ENCODE assay signal across 24 mouse cellular contexts in the genomic region with DNA sequence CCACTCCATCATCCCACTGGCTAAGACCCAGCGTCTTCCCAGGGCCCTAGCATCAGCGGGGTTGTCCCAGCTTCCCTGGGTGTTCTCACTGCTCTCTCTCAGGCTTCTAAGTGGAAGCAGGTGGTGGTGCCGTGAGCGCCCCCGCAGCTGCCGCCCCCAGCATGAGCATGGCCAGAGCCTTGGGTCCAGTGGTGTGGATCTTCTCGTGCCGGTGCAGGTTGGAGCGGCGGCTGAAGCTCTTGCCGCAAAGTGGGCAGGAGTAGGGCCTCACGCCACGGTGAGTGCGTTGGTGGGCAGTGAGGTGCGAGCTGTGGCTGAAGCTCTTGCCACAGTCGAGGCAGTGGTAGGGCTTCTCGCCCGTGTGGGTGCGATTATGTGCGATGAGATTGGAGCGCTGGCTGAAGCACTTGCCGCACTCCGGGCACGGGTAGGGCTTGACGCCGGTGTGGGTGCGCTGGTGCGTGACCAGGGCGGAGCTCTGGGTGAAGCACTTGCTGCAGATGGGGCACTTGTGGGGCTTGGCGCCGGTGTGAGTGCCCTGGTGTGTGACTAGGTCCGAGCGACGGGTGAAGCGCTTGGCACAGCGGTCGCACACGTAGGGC. TPM values are rescaled to one million over a fixed set of nuclear protein-coding genes. Genes with fewer than 3 reads are reported as not detected.
DNase-seq lines count a peak whose midpoint lies in the region; ATAC-seq lines count a peak whose summit lies in the region.
"Had no signal": no experiment of that assay in that cellular context is flagged by ENCODE, and none has a peak within 500 bp of the region (broad histone marks: within the 10 kb centered on the region; RNA-seq: fewer than 3 reads in every experiment).

No protein-coding gene starts in this region.

- no peak overlapping the region for H3K9ac ChIP-seq in heart, embryonic 15.5 days
- no peak overlapping the region for H3K9ac ChIP-seq in liver, embryonic 12.5 days
- H3K9ac ChIP-seq in liver, embryonic 11.5 days (ENCODE audit: low read depth, low read length): no peak overlapping the region
- H3K9ac ChIP-seq: midbrain, embryonic 15.5 days had no signal

- H3K9me3 ChIP-seq in heart, embryonic 15.5 days (replicated peaks): no peaks in the 10 kb centered on the region
- no peaks in the 10 kb centered on the region for H3K9me3 ChIP-seq in liver, embryonic 12.5 days (replicated peaks)
- no peaks in the 10 kb centered on the region for H3K9me3 ChIP-seq in liver, embryonic 11.5 days (ENCODE audit: control insufficient read depth, low read length)
- H3K9me3 ChIP-seq: G1E; midbrain, embryonic 15.5 days had no signal

- 0 out of 2 replicates have a peak, but pooled peaks have one; percentile 18 for ATAC-seq in heart, embryonic 15.5 days (replicated peaks; ENCODE audit: insufficient number of reproducible peaks, insufficient read depth, low FRiP score, low read depth)
- ATAC-seq in liver, embryonic 12.5 days: peak; percentile 11; the same call in 1 of the 2 replicates
- ATAC-seq in liver, embryonic 11.5 days (replicated peaks; ENCODE audit: low FRiP score): no peak
- no peak for ATAC-seq in activated CD4-positive, CD25-positive, alpha-beta regulatory T cell, adult 4 months
- ATAC-seq: forebrain, embryonic 14.5 days; midbrain, embryonic 15.5 days had no signal

- H3K27ac ChIP-seq in heart, embryonic 15.5 days: no peak overlapping the region
- no peak overlapping the region for H3K27ac ChIP-seq in liver, embryonic 12.5 days
- no peak overlapping the region for H3K27ac ChIP-seq in liver, embryonic 11.5 days (ENCODE audit: low read depth, low read length)
- H3K27ac ChIP-seq: midbrain, embryonic 15.5 days had no signal

- no peak overlapping the region for H3K4me3 ChIP-seq in heart, embryonic 15.5 days
- H3K4me3 ChIP-seq in liver, embryonic 12.5 days: no peak overlapping the region
- no peak overlapping the region for H3K4me3 ChIP-seq in liver, embryonic 11.5 days (ENCODE audit: low read depth, low read length)
- H3K4me3 ChIP-seq: erythroblast, embryonic 14.5 days; midbrain, embryonic 15.5 days had no signal

- DNase-seq in heart, postnatal 36 days: no peak
- DNase-seq in liver, embryonic 11.5 days (ENCODE audit: low spot score): no peak
- DNase-seq in A20 (ENCODE audit: low read depth, low spot score) (peak; percentile 92), R1 (ENCODE audit: low read depth, low spot score) (peak; percentile 59)
- DNase-seq in gastrocnemius, postnatal 4 days (ENCODE audit: low spot score in 2 of 2): no peak
- DNase-seq: adrenal gland, postnatal 10 days; B cell, adult 2 months; cerebellum, adult 11 months; cerebellum, postnatal 14 days; heart, postnatal 14 days; kidney, postnatal 25 days; lung, postnatal 36 days; right cerebral cortex, adult 18-20 months had no signal

- H3K27me3 ChIP-seq in heart, embryonic 15.5 days: no peaks in the 10 kb centered on the region
- H3K27me3 ChIP-seq in liver, embryonic 12.5 days (replicated peaks): no peaks in the 10 kb centered on the region
- no peaks in the 10 kb centered on the region for H3K27me3 ChIP-seq in liver, embryonic 11.5 days (replicated peaks; ENCODE audit: control insufficient read depth, insufficient read depth, low read length)
- H3K27me3 ChIP-seq: midbrain, embryonic 15.5 days had no signal

- peaks cover 63% of the 10 kb centered on the region for H3K36me3 ChIP-seq in heart, embryonic 15.5 days
- peaks cover 39% of the 10 kb centered on the region for H3K36me3 ChIP-seq in liver, embryonic 12.5 days
- H3K36me3 ChIP-seq in liver, embryonic 11.5 days (ENCODE audit: control insufficient read depth, insufficient read depth, low read length): peaks cover 22% of the 10 kb centered on the region
- H3K36me3 ChIP-seq: G1E had no signal

- intact Hi-C loops in heart, postnatal 36 days (cut with DNase I): no loop called here

- H3K4me2 ChIP-seq in heart, embryonic 15.5 days: no peak overlapping the region
- H3K4me2 ChIP-seq in liver, embryonic 12.5 days: no peak overlapping the region
- no peak overlapping the region for H3K4me2 ChIP-seq in liver, embryonic 11.5 days
- H3K4me2 ChIP-seq: midbrain, embryonic 15.5 days had no signal

- 94% methylated on average over 38 of the region's 38 CpGs for WGBS in heart, embryonic 15.5 days
- WGBS in liver, embryonic 12.5 days (ENCODE audit: insufficient replicate concordance): 87% methylated on average over 38 of the region's 38 CpGs
- 96% methylated on average over 38 of the region's 38 CpGs for WGBS in liver, embryonic 11.5 days

- H3K4me1 ChIP-seq in heart, embryonic 15.5 days (replicated peaks): no peaks in the 10 kb centered on the region
- no peaks in the 10 kb centered on the region for H3K4me1 ChIP-seq in liver, embryonic 12.5 days
- no peaks in the 10 kb centered on the region for H3K4me1 ChIP-seq in liver, embryonic 11.5 days (replicated peaks; ENCODE audit: control insufficient read depth, insufficient read depth, low read length)
- H3K4me1 ChIP-seq: midbrain, embryonic 15.5 days had no signal

RNA-seq across cellular contexts. Expression of a gene that starts 12.0 kb away (rescaled TPM):
- polyA plus RNA-seq in heart, embryonic 15.5 days (2015; fragmentation: Nextera tagmentation; extraction: Ambion mirVana): 10.9 and 14.4 TPM in 2 replicates
- total RNA-seq in heart, postnatal 36 days (2021): 1 to 10 TPM; 4.9 to 5.1 TPM
- polyA plus RNA-seq in liver, embryonic 12.5 days (2016; fragmentation: Nextera tagmentation; extraction: Ambion mirVana): 8.3 and 9.1 TPM in 2 replicates
- polyA plus RNA-seq in liver, embryonic 11.5 days (2014; fragmentation: Nextera tagmentation; extraction: Ambion mirVana): 14.3 and 14.8 TPM in 2 replicates
- 1 to 10 TPM; 4.3 to 4.9 TPM for polyA plus RNA-seq in activated CD4-positive, CD25-positive, alpha-beta regulatory T cell, adult 4 months (2017; shearing (Covaris generic))
- 1 to 10 TPM; 4.7 to 5.3 TPM for total RNA-seq in gastrocnemius, postnatal 4 days (2021)

RNA-seq across cellular contexts. Expression of a gene that starts 23.2 kb away (rescaled TPM):
- polyA plus RNA-seq in heart, embryonic 15.5 days (2015; fragmentation: Nextera tagmentation; extraction: Ambion mirVana): 6.7 and 8.3 TPM in 2 replicates
- total RNA-seq in heart, postnatal 36 days (2021): 1 to 10 TPM; 2.4 to 4.1 TPM
- polyA plus RNA-seq in liver, embryonic 12.5 days (2016; fragmentation: Nextera tagmentation; extraction: Ambion mirVana): 2.8 and 2.9 TPM in 2 replicates
- polyA plus RNA-seq in liver, embryonic 11.5 days (2014; fragmentation: Nextera tagmentation; extraction: Ambion mirVana): 5.6 and 6.3 TPM in 2 replicates
- not detected for polyA plus RNA-seq in activated CD4-positive, CD25-positive, alpha-beta regulatory T cell, adult 4 months (2017; shearing (Covaris generic))
- 1 to 10 TPM; 8.3 to 9.9 TPM for total RNA-seq in gastrocnemius, postnatal 4 days (2021)
- total RNA-seq: G1E had no signal

RNA-seq across cellular contexts. Expression of a gene that starts 24.6 kb away (rescaled TPM):
- polyA plus RNA-seq in heart, embryonic 15.5 days (2015; fragmentation: Nextera tagmentation; extraction: Ambion mirVana): 0.06 TPM in 1 of 2 replicates, not detected in the other
- total RNA-seq in heart, postnatal 36 days (2021): not detected
- not detected in 2 replicates for polyA plus RNA-seq in liver, embryonic 12.5 days (2016; fragmentation: Nextera tagmentation; extraction: Ambion mirVana)
- 0.12 and 0.25 TPM in 2 replicates for polyA plus RNA-seq in liver, embryonic 11.5 days (2014; fragmentation: Nextera tagmentation; extraction: Ambion mirVana)
- polyA plus RNA-seq in activated CD4-positive, CD25-positive, alpha-beta regulatory T cell, adult 4 months (2017; shearing (Covaris generic)): 1 to 10 TPM; 1.3 to 3.4 TPM
- not detected for total RNA-seq in gastrocnemius, postnatal 4 days (2021)
- total RNA-seq: adrenal gland, postnatal 10 days; granulocyte monocyte progenitor cell, adult 5-6 weeks; heart, postnatal 14 days; left cerebral cortex, adult 8-10 months had no signal
- polyA plus RNA-seq: erythroblast, embryonic 14.5 days; forebrain, embryonic 14.5 days; liver, embryonic 16.5 days; midbrain, embryonic 15.5 days; small intestine, adult 2 months had no signal

Comparison
In these comparisons a context has a peak if more than half of its experiments do, and no peak if none do; other contexts are left out.
1. ATAC-seq: peak in heart, embryonic 15.5 days (single experiment) and liver, embryonic 12.5 days (single experiment); none in liver, embryonic 11.5 days (single experiment) and activated CD4-positive, CD25-positive, alpha-beta regulatory T cell, adult 4 months (single experiment).
2. DNase-seq: peak in A20 (single experiment) and R1 (single experiment); none in heart, postnatal 36 days (0 of 2), liver, embryonic 11.5 days (single experiment) and gastrocnemius, postnatal 4 days (0 of 2).